Mouse (Mus musculus): ENCODE results near the gene Gpr68.

DNA sequence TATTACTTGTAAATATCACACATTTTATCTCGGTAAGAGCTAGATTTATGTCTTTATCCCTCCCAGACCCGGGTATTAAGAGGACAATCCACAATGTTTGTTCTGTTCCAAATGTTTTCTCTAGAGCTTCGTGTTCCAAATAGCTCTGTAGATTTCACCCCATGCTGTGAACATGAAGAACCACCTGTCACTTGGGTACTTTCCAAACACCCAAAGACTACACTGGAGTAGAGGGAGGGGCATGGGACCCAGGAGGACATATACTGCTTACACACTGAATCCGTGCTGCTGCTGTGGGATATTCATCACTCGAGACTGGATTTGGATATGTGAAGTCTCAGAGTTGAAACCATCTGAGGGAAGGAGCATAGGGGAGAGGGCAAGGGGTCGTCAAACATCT is 1.8 kb upstream of the Gpr68 start:
- no peak for TF ChIP-seq CTCF (IDR thresholded peaks at IDR 0.05; ENCODE audit: borderline replicate concordance, insufficient read depth, low read length)
- TF ChIP-seq POLR2A (IDR thresholded peaks at IDR 0.05; ENCODE audit: low read depth, low read length): no peak
